Mouse (Mus musculus) splenic B cell, adult 2 months (primary cell): ENCODE data around the gene Ppp1r21.
A peak's percentile ranks its signal among the peaks of the same experiment; 100 is the strongest.

ENCODE experiments used
- DNase-seq: peaks from one replicate; pipeline ENCODE4 v3.0.0-alpha.2; 2011; ENCODE audit warnings: low read depth, low spot score
- H3K27me3 ChIP-seq: 2 replicates; pipeline ENCODE4 v1.6.1; 2012; ENCODE audit warnings: mild to moderate bottlenecking, low read length, moderate library complexity, mixed read lengths; ENCODE audit not compliant: control insufficient read depth, poor library complexity, insufficient read depth, severe bottlenecking
- H3K36me3 ChIP-seq: 2 replicates; pipeline ENCODE4 v1.6.1; 2012; ENCODE audit warnings: mild to moderate bottlenecking, low read length, moderate library complexity, mixed read lengths; ENCODE audit not compliant: control insufficient read depth, poor library complexity, insufficient read depth, severe bottlenecking

The Ppp1r21 gene

GRCm38 (mm10) chr17:88529519-88530235, at the start of gene Ppp1r21:
Gene Ppp1r21 (plus strand): TSS chr17:88530118.
- peak; percentile 95 for DNase-seq
- Histone ChIP-seq H3K36me3 (no peaks in the 10 kb centered on the region), H3K27me3 (no peaks in the 10 kb centered on the region)

GRCm38 (mm10) chr17:88480369-88480768, 49.5 kb upstream of the Ppp1r21 start:
- no peak for DNase-seq
- Histone ChIP-seq H3K36me3 (peaks cover 3% of the 10 kb centered on the region; the same call in 1 of the 2 replicates), H3K27me3 (no peaks in the 10 kb centered on the region)

- H3K36me3 ChIP-seq, result peaks cover 3% of the 10 kb centered on the region; the same call in 1 of the 2 replicates
- no peaks in the 10 kb centered on the region for H3K27me3 ChIP-seq
- DNase-seq, result no peak
Measured at GRCm38 (mm10) chr17:88481062-88481461, 48.9 kb upstream of the Ppp1r21 start.

- Histone ChIP-seq H3K27me3 (no peaks in the 10 kb centered on the region), H3K36me3 (0 out of 2 replicates have a peak, but pooled peaks cover under 1% of the 10 kb centered on the region)
- no peak for DNase-seq
Measured at GRCm38 (mm10) chr17:88481587-88481986, 48.3 kb upstream of the Ppp1r21 start.

- H3K36me3 ChIP-seq, result no peaks in the 10 kb centered on the region
- DNase-seq, result no peak
- H3K27me3 ChIP-seq, result no peaks in the 10 kb centered on the region
Measured at GRCm38 (mm10) chr17:88484539-88484938, 45.4 kb upstream of the Ppp1r21 start.

- DNase-seq, result no peak
- H3K36me3 ChIP-seq, result no peaks in the 10 kb centered on the region
- no peaks in the 10 kb centered on the region for H3K27me3 ChIP-seq
Measured at GRCm38 (mm10) chr17:88484951-88485350, 45.0 kb upstream of the Ppp1r21 start.

- Histone ChIP-seq H3K27me3 (no peaks in the 10 kb centered on the region), H3K36me3 (no peaks in the 10 kb centered on the region)
- DNase-seq, result no peak
Measured at GRCm38 (mm10) chr17:88490546-88490945, 39.4 kb upstream of the Ppp1r21 start.

GRCm38 (mm10) chr17:88491366-88492106, 38.4 kb upstream of the Ppp1r21 start:
- peak; percentile 32 for DNase-seq
- Histone ChIP-seq H3K27me3 (no peaks in the 10 kb centered on the region), H3K36me3 (no peaks in the 10 kb centered on the region)

GRCm38 (mm10) chr17:88492107-88492460, 37.8 kb upstream of the Ppp1r21 start:
- no peak for DNase-seq
- no peaks in the 10 kb centered on the region for H3K36me3 ChIP-seq
- no peaks in the 10 kb centered on the region for H3K27me3 ChIP-seq

- DNase-seq, result no peak
- no peaks in the 10 kb centered on the region for H3K36me3 ChIP-seq
- no peaks in the 10 kb centered on the region for H3K27me3 ChIP-seq
Measured at GRCm38 (mm10) chr17:88493551-88493950, 36.4 kb upstream of the Ppp1r21 start.

GRCm38 (mm10) chr17:88494121-88494771, 35.7 kb upstream of the Ppp1r21 start:
- H3K27me3 ChIP-seq, result no peaks in the 10 kb centered on the region
- H3K36me3 ChIP-seq, result no peaks in the 10 kb centered on the region
- no peak for DNase-seq

- DNase-seq, result no peak
- H3K36me3 ChIP-seq, result no peaks in the 10 kb centered on the region
Measured at GRCm38 (mm10) chr17:88494772-88495132, 35.2 kb upstream of the Ppp1r21 start.

GRCm38 (mm10) chr17:88498090-88498682, 31.7 kb upstream of the Ppp1r21 start:
- no peaks in the 10 kb centered on the region for H3K27me3 ChIP-seq
- no peaks in the 10 kb centered on the region for H3K36me3 ChIP-seq
- no peak for DNase-seq

More at GRCm38 (mm10) chr17:88494772-88495132, 35.2 kb upstream of the Ppp1r21 start:
- no peaks in the 10 kb centered on the region for H3K27me3 ChIP-seq

- no peak for DNase-seq
- Histone ChIP-seq H3K36me3 (no peaks in the 10 kb centered on the region), H3K27me3 (no peaks in the 10 kb centered on the region)
Measured at GRCm38 (mm10) chr17:88504056-88504455, 25.9 kb upstream of the Ppp1r21 start.

- DNase-seq, result no peak
- H3K27me3 ChIP-seq, result no peaks in the 10 kb centered on the region
- no peaks in the 10 kb centered on the region for H3K36me3 ChIP-seq
Measured at GRCm38 (mm10) chr17:88505275-88505723, 24.6 kb upstream of the Ppp1r21 start.
